9 mouse cellular contexts compared by ENCODE assay signal in the genomic region with DNA sequence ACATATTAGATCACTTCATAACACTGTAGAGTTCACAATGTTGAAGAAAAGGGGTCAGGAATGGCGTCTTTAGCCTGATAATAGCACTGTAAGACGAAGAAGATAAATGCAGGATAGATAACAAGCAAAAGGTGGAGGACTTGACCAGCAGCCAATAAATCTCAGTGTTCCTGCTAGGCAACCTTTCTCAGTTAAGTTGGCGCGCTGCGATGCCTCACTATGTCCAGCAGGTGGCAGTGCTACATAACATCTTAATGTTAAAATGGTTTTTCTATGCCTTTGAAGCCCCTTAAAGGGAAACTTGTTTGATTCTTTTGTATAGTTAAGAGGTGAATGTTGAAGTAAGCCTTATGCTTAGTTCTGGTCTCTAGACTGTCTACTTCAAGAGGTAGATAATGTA. TPM values are rescaled to one million over a fixed set of nuclear protein-coding genes. Genes with fewer than 3 reads are reported as not detected.
DNase-seq lines count a peak whose midpoint lies in the region; ATAC-seq and TF ChIP-seq lines count a peak whose summit lies in the region.
"Had no signal": no experiment of that assay in that cellular context is flagged by ENCODE, and none has a peak within 500 bp of the region (broad histone marks: within the 10 kb centered on the region; RNA-seq: fewer than 3 reads in every experiment).

No protein-coding gene starts in this region.

- no peak overlapping the region for H3K4me3 ChIP-seq in forebrain, embryonic 11.5 days (ENCODE audit: low read depth, low read length)
- H3K4me3 ChIP-seq in forebrain, embryonic 13.5 days, result no peak overlapping the region
- no peak overlapping the region for H3K4me3 ChIP-seq in spleen, adult 2 months (ENCODE audit: extremely low read depth, insufficient read depth, insufficient read length)
- H3K4me3 ChIP-seq: lung, embryonic 15.5 days had no signal

- H3K27ac ChIP-seq in forebrain, embryonic 11.5 days (ENCODE audit: low read depth, low read length), result no peak overlapping the region
- no peak overlapping the region for H3K27ac ChIP-seq in forebrain, embryonic 13.5 days
- H3K27ac ChIP-seq in spleen, adult 2 months (ENCODE audit: insufficient read depth, low read length), result no peak overlapping the region
- H3K27ac ChIP-seq: lung, embryonic 15.5 days had no signal

- TF ChIP-seq POLR2A in spleen, adult 2 months (IDR thresholded peaks at IDR 0.05; ENCODE audit: low read depth, low read length), result no peak

- peak; percentile 77; the same call in 1 of the 2 replicates for TF ChIP-seq CTCF in spleen, adult 2 months (IDR thresholded peaks at IDR 0.05; ENCODE audit: extremely low read depth, insufficient read depth, insufficient read length, insufficient replicate concordance)

- no peak overlapping the region for H3K4me2 ChIP-seq in forebrain, embryonic 11.5 days (ENCODE audit: low read depth, low read length, severe bottlenecking)
- no peak overlapping the region for H3K4me2 ChIP-seq in forebrain, embryonic 13.5 days
- H3K4me2 ChIP-seq: lung, embryonic 15.5 days had no signal

- no peak; the same call in 1 of the 2 replicates for ATAC-seq in forebrain, embryonic 11.5 days (replicated peaks; ENCODE audit: low FRiP score)
- ATAC-seq in forebrain, embryonic 13.5 days, result no peak
- ATAC-seq in megakaryocyte, adult 5-6 weeks (ENCODE audit: poor library complexity, severe bottlenecking), result peak; percentile 75

- no peaks in the 10 kb centered on the region for H3K27me3 ChIP-seq in forebrain, embryonic 11.5 days (ENCODE audit: control insufficient read depth, insufficient read depth, low read length)
- no peaks in the 10 kb centered on the region for H3K27me3 ChIP-seq in forebrain, embryonic 13.5 days
- H3K27me3 ChIP-seq in spleen, adult 2 months (ENCODE audit: control insufficient read depth, insufficient read depth, low read length), result no peaks in the 10 kb centered on the region
- H3K27me3 ChIP-seq: lung, embryonic 15.5 days had no signal

- under 1% methylated on average over 5 of the region's 5 CpGs for WGBS in forebrain, embryonic 11.5 days
- WGBS in forebrain, embryonic 13.5 days, result 1% methylated on average over 5 of the region's 5 CpGs
- under 1% methylated on average over 5 of the region's 5 CpGs for WGBS in spleen, adult 2 months

- no peaks in the 10 kb centered on the region for H3K4me1 ChIP-seq in forebrain, embryonic 11.5 days (replicated peaks; ENCODE audit: control insufficient read depth, insufficient read depth, low read length)
- no peaks in the 10 kb centered on the region for H3K4me1 ChIP-seq in forebrain, embryonic 13.5 days
- no peaks in the 10 kb centered on the region; the same call in 1 of the 2 replicates for H3K4me1 ChIP-seq in spleen, adult 2 months (ENCODE audit: control insufficient read depth, insufficient read depth, insufficient read length)

- H3K9me3 ChIP-seq in forebrain, embryonic 11.5 days (ENCODE audit: control insufficient read depth, low read length), result no peaks in the 10 kb centered on the region
- H3K9me3 ChIP-seq in forebrain, embryonic 13.5 days (replicated peaks), result no peaks in the 10 kb centered on the region
- H3K9me3 ChIP-seq: lung, embryonic 15.5 days had no signal

- H3K36me3 ChIP-seq in forebrain, embryonic 11.5 days (ENCODE audit: control insufficient read depth, insufficient read depth, low read length), result no peaks in the 10 kb centered on the region
- no peaks in the 10 kb centered on the region for H3K36me3 ChIP-seq in forebrain, embryonic 13.5 days (ENCODE audit: poor library complexity, severe bottlenecking)
- no peaks in the 10 kb centered on the region for H3K36me3 ChIP-seq in spleen, adult 2 months (ENCODE audit: control insufficient read depth, insufficient read depth, low read length)
- H3K36me3 ChIP-seq: lung, embryonic 15.5 days had no signal

- DNase-seq in forebrain, embryonic 11.5 days (ENCODE audit: low spot score), result peak; percentile 82
- peak; percentile 65 for DNase-seq in Muller cell, postnatal 12 days (ENCODE audit: inconsistent ontology term)
- DNase-seq in cerebellum, adult 8-10 months, result peak; percentile 59
- DNase-seq in gastrocnemius, adult 8-10 months (ENCODE audit: low spot score in 2 of 2), result peak; percentile 20 to 39
- DNase-seq in layer of hippocampus, adult 8-10 months (ENCODE audit: low spot score in 2 of 2), result peak; percentile 26 to 77
- DNase-seq in spleen, adult 2 months (ENCODE audit: low read depth in 1 of 2, low spot score in 2 of 2), result peak; percentile 26 to 48

- no peak overlapping the region for H3K9ac ChIP-seq in forebrain, embryonic 11.5 days (ENCODE audit: low read length)
- H3K9ac ChIP-seq in forebrain, embryonic 13.5 days, result no peak overlapping the region
- H3K9ac ChIP-seq: lung, embryonic 15.5 days had no signal

RNA-seq across cellular contexts. Expression of a gene that starts 25.5 kb away (rescaled TPM):
- 0.20 TPM in 1 of 2 replicates, not detected in the other for polyA plus RNA-seq in forebrain, embryonic 11.5 days (2014; fragmentation: Nextera tagmentation; extraction: Ambion mirVana)
- polyA plus RNA-seq in forebrain, embryonic 13.5 days (2015; fragmentation: Nextera tagmentation; extraction: Ambion mirVana), result 0.17 TPM in 1 of 2 replicates, not detected in the other
- total RNA-seq in gastrocnemius, adult 8-10 months (2022), result under 1 TPM; 0.21 to 0.76 (median 0.27) TPM
- total RNA-seq in layer of hippocampus, adult 8-10 months (2022), result 1 to 10 TPM in 2 of 4 experiments, under 1 TPM in 2; 0.62 to 3.7 (median 2.1) TPM
- 7.5 and 13.0 TPM in 2 replicates for total RNA-seq in megakaryocyte, adult 5-6 weeks (2015)
- total RNA-seq in megakaryocyte, adult 5-6 weeks (2017), result 8.7 and 10.6 TPM in 2 replicates
- 2.0 and 2.4 TPM in 2 replicates for polyA plus RNA-seq in spleen, adult 2 months (2012; rRNA removed)

RNA-seq across cellular contexts. Expression of a gene that starts 25.6 kb away (rescaled TPM):
- 0.09 TPM in 1 of 2 replicates, not detected in the other for polyA plus RNA-seq in forebrain, embryonic 11.5 days (2014; fragmentation: Nextera tagmentation; extraction: Ambion mirVana)
- polyA plus RNA-seq in forebrain, embryonic 13.5 days (2015; fragmentation: Nextera tagmentation; extraction: Ambion mirVana), result 0.05 and 0.08 TPM in 2 replicates
- total RNA-seq in gastrocnemius, adult 8-10 months (2022), result not detected
- under 1 TPM; 0.54 to 0.70 (median 0.57) TPM for total RNA-seq in layer of hippocampus, adult 8-10 months (2022)
- 3.8 and 4.2 TPM in 2 replicates for total RNA-seq in megakaryocyte, adult 5-6 weeks (2015)
- 6.7 and 8.1 TPM in 2 replicates for total RNA-seq in megakaryocyte, adult 5-6 weeks (2017)
- 0.05 and 0.11 TPM in 2 replicates for polyA plus RNA-seq in spleen, adult 2 months (2012; rRNA removed)

RNA-seq across cellular contexts. Expression of a gene that starts 58.4 kb away (rescaled TPM):
- 0.21 TPM in 1 of 2 replicates, not detected in the other for polyA plus RNA-seq in forebrain, embryonic 11.5 days (2014; fragmentation: Nextera tagmentation; extraction: Ambion mirVana)
- polyA plus RNA-seq in forebrain, embryonic 13.5 days (2015; fragmentation: Nextera tagmentation; extraction: Ambion mirVana), result not detected in 2 replicates
- 1 to 10 TPM in 3 of 4 experiments, under 1 TPM in 1; 0.64 to 2.1 (median 1.2) TPM for total RNA-seq in gastrocnemius, adult 8-10 months (2022)
- 1 to 10 TPM; 2.5 to 8.8 (median 4.8) TPM for total RNA-seq in layer of hippocampus, adult 8-10 months (2022)
- total RNA-seq in megakaryocyte, adult 5-6 weeks (2015), result 4.7 and 5.1 TPM in 2 replicates
- 4.2 and 5.1 TPM in 2 replicates for total RNA-seq in megakaryocyte, adult 5-6 weeks (2017)
- polyA plus RNA-seq in spleen, adult 2 months (2012; rRNA removed), result 0.68 and 0.70 TPM in 2 replicates

Comparison
In these comparisons a context has a peak if more than half of its experiments do, and no peak if none do; other contexts are left out.
1. DNase-seq: peak in every context shown above with its lines; median percentile 82 in forebrain, embryonic 11.5 days; 65 in Muller cell, postnatal 12 days; 59 in cerebellum, adult 8-10 months; 52 in layer of hippocampus, adult 8-10 months; 37 in spleen, adult 2 months; 30 in gastrocnemius, adult 8-10 months.